Mouse (Mus musculus) embryonic facial prominence, embryonic 13.5 days (tissue): ENCODE results near the gene Clba1. TPM values are rescaled to one million over a fixed set of nuclear protein-coding genes. Genes with fewer than 3 reads are reported as not detected.

Experiments used
- ATAC-seq: fragments of 200-750 bp; cut with Nextera tagmentation; 2 replicates; pipeline ENCODE4 v1.8.0; 2017; ENCODE audit warnings: low read depth; ENCODE audit not compliant: insufficient number of reproducible peaks, insufficient read depth, low FRiP score, low TSS enrichment
- H3K27ac ChIP-seq: fragments of 300-500 bp; sonication (generic); 2 replicates; pipeline ENCODE4 v1.5.1; 2015; ENCODE audit warnings: moderate library complexity, mild to moderate bottlenecking, inconsistent platforms
- H3K27me3 ChIP-seq: fragments of 300-500 bp; sonication (generic); 2 replicates; pipeline ENCODE4 v1.6.1; 2015; ENCODE audit warnings: mild to moderate bottlenecking, inconsistent platforms
- H3K36me3 ChIP-seq: fragments of 300-500 bp; sonication (generic); 2 replicates; pipeline ENCODE4 v1.6.1; 2015; ENCODE audit warnings: mild to moderate bottlenecking, inconsistent platforms
- H3K4me1 ChIP-seq: fragments of 300-500 bp; sonication (generic); 2 replicates; pipeline ENCODE4 v1.6.1; 2015; ENCODE audit warnings: inconsistent platforms
- H3K4me2 ChIP-seq: fragments of 300-500 bp; sonication (generic); 2 replicates; pipeline ENCODE4 v1.6.1; 2015; ENCODE audit warnings: moderate library complexity, mild to moderate bottlenecking, inconsistent platforms
- H3K4me3 ChIP-seq: fragments of 300-500 bp; sonication (generic); 2 replicates; pipeline ENCODE4 v1.5.1; 2015; ENCODE audit warnings: mild to moderate bottlenecking, inconsistent platforms
- H3K9ac ChIP-seq: fragments of 300-500 bp; sonication (generic); 2 replicates; pipeline ENCODE4 v1.6.1; 2015; ENCODE audit warnings: mild to moderate bottlenecking, inconsistent platforms
- H3K9me3 ChIP-seq: fragments of 300-500 bp; sonication (generic); 2 replicates; pipeline ENCODE4 v1.6.1; 2016; ENCODE audit warnings: inconsistent platforms
- WGBS: fragments of 180-500 bp; shearing (Covaris S2); methylation state at CpG from one replicate; pipeline ENCODE4 v1.1.7; 2015; ENCODE audit warnings: mixed read lengths; 5-methylcytosine and 5-hydroxymethylcytosine counted together
- polyA plus RNA-seq: library from polyadenylated mRNA; unstranded; fragments of >200 nt; fragmentation: Nextera tagmentation; extraction: Ambion mirVana; gene quantifications from 2 replicates; pipeline ENCODE4 v1.2.1, GENCODE M21; 2015

Gene Clba1
- polyA plus RNA-seq, 1 experiment from 2014 or later, result 9.8 TPM

GRCm38 (mm10) chr12:112821216-112821615 lies 12.5 kb downstream of the Clba1 start:
- no peak overlapping the region for H3K9ac ChIP-seq
- ATAC-seq, result no peak

GRCm38 (mm10) chr12:112821974-112822373 lies 13.2 kb downstream of the Clba1 start:
- 79% methylated on average over 4 of the region's 4 CpGs for WGBS
- Histone ChIP-seq H3K9ac (peak overlapping the region; percentile 36; the same call in 1 of the 2 replicates), H3K4me3 (no peak overlapping the region), H3K27me3 (no peaks in the 10 kb centered on the region), H3K9me3 (no peaks in the 10 kb centered on the region), H3K36me3 (peaks cover 84% of the 10 kb centered on the region), H3K4me2 (no peak overlapping the region), H3K27ac (no peak overlapping the region), H3K4me1 (peaks cover 49% of the 10 kb centered on the region)
- ATAC-seq, result no peak

More at GRCm38 (mm10) chr12:112821216-112821615, 12.5 kb downstream of the Clba1 start:
- H3K4me2 ChIP-seq, result no peak overlapping the region
- peaks cover 85% of the 10 kb centered on the region for H3K36me3 ChIP-seq
- H3K9me3 ChIP-seq, result no peaks in the 10 kb centered on the region
- H3K4me3 ChIP-seq, result no peak overlapping the region
- H3K27ac ChIP-seq, result no peak overlapping the region
- H3K4me1 ChIP-seq, result peaks cover 41% of the 10 kb centered on the region
- no peaks in the 10 kb centered on the region for H3K27me3 ChIP-seq
- 61% methylated on average over 1 of the region's 1 CpGs for WGBS

GRCm38 (mm10) chr12:112822676-112823075 lies 13.9 kb downstream of the Clba1 start:
- Histone ChIP-seq H3K27ac (no peak overlapping the region; the same call in 1 of the 2 replicates), H3K9me3 (no peaks in the 10 kb centered on the region), H3K4me2 (no peak overlapping the region), H3K4me1 (peaks cover 56% of the 10 kb centered on the region), H3K9ac (no peak overlapping the region; the same call in 1 of the 2 replicates), H3K36me3 (peaks cover 85% of the 10 kb centered on the region), H3K4me3 (no peak overlapping the region), H3K27me3 (no peaks in the 10 kb centered on the region)
- ATAC-seq, result no peak
- 62% methylated on average over 2 of the region's 2 CpGs for WGBS

DNA sequence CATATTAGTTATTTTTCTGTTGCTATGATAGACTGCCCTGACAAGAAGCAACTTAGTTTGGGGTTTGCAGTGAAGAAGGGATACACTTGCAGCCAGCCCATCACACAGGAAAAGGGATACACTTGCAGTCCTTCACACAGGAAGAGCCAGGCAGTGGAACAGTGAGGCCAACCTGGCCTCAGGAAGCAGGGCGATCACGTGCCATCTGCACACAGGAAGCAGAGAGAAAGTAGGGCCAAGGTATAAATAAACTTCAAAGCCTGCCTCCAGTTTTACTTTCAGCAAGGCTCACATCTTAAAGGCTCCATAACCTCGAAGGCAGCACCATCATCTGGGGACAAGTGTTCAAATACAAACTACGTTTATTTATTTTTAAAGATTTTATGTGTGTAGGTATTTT lies 14.5 kb downstream of the Clba1 start:
- peak overlapping the region; percentile 16; the same call in 1 of the 2 replicates for H3K27ac ChIP-seq
- no peaks in the 10 kb centered on the region for H3K9me3 ChIP-seq
- 83% methylated on average over 4 of the region's 4 CpGs for WGBS
- ATAC-seq, result no peak
- no peak overlapping the region for H3K4me3 ChIP-seq
- peaks cover 81% of the 10 kb centered on the region for H3K36me3 ChIP-seq
- H3K27me3 ChIP-seq, result no peaks in the 10 kb centered on the region
- H3K9ac ChIP-seq, result peak overlapping the region; percentile 55
- H3K4me1 ChIP-seq, result peaks cover 61% of the 10 kb centered on the region
- peak overlapping the region; percentile 14; the same call in 1 of the 2 replicates for H3K4me2 ChIP-seq

DNA sequence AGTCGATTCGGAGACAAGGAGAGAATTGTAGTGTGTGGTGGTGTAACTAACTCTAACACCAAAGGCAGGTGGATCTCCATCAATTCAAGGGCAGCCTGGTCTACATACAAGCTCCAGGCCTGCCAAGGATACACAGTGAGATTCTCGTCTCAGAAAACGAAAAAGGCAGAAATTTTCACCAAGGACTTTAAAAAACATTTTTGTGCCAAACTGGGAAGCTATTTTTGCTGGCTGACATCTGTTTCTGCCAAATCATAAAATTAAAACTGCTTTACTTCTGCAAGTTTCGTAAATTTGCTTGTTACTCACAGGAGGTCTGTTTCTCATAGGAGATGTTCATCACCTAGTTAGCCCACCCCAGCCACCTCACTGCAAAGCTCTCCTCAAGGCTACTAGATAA lies 17.2 kb downstream of the Clba1 start:
- H3K36me3 ChIP-seq, result peaks cover 55% of the 10 kb centered on the region
- 81% methylated on average over 5 of the region's 5 CpGs for WGBS
- H3K9ac ChIP-seq, result peak overlapping the region; percentile 46; the same call in 1 of the 2 replicates
- no peaks in the 10 kb centered on the region for H3K9me3 ChIP-seq
- no peak for ATAC-seq
- no peak overlapping the region for H3K4me3 ChIP-seq
- peaks cover 70% of the 10 kb centered on the region for H3K4me1 ChIP-seq
- peak overlapping the region; percentile 71 for H3K4me2 ChIP-seq
- H3K27me3 ChIP-seq, result no peaks in the 10 kb centered on the region
- H3K27ac ChIP-seq, result no peak overlapping the region

- peak overlapping the region; percentile 71 for H3K4me2 ChIP-seq
- peak overlapping the region; percentile 98 for H3K9ac ChIP-seq
- ATAC-seq, result peak; percentile 82
- under 1% methylated on average over 51 of the region's 51 CpGs for WGBS
- H3K4me1 ChIP-seq, result peaks cover 51% of the 10 kb centered on the region
- H3K36me3 ChIP-seq, result peaks cover 50% of the 10 kb centered on the region
- no peaks in the 10 kb centered on the region for H3K27me3 ChIP-seq
- peak overlapping the region; percentile 93 for H3K4me3 ChIP-seq
- peak overlapping the region; percentile 92 for H3K27ac ChIP-seq
- no peaks in the 10 kb centered on the region for H3K9me3 ChIP-seq
Measured at GRCm38 (mm10) chr12:112828501-112829243, 19.9 kb downstream of the Clba1 start.

- ATAC-seq, result peak; percentile 96
- Histone ChIP-seq H3K9me3 (no peaks in the 10 kb centered on the region), H3K27me3 (no peaks in the 10 kb centered on the region), H3K9ac (peak within 1 kb of the TSS; percentile 98), H3K36me3 (peaks cover 45% of the 10 kb centered on the region), H3K4me3 (peak within 1 kb of the TSS; percentile 93), H3K4me2 (peak within 1 kb of the TSS; percentile 72), H3K4me1 (peaks cover 45% of the 10 kb centered on the region), H3K27ac (peak within 1 kb of the TSS; percentile 92)
- under 1% methylated on average over 72 of the region's 72 CpGs for WGBS
Measured at GRCm38 (mm10) chr12:112829244-112829864, 20.6 kb downstream of the Clba1 start, which contains the start of gene Cdca4. Gene Cdca4 (minus strand): TSS chr12:112829423.

- no peak for ATAC-seq
- H3K9me3 ChIP-seq, result no peaks in the 10 kb centered on the region
- no peaks in the 10 kb centered on the region for H3K27me3 ChIP-seq
- H3K4me3 ChIP-seq, result peak overlapping the region; percentile 93
- peak overlapping the region; percentile 72 for H3K4me2 ChIP-seq
- peaks cover 37% of the 10 kb centered on the region for H3K4me1 ChIP-seq
- H3K27ac ChIP-seq, result peak overlapping the region; percentile 60
- peaks cover 37% of the 10 kb centered on the region for H3K36me3 ChIP-seq
- 36% methylated on average over 2 of the region's 2 CpGs for WGBS
- peak overlapping the region; percentile 98 for H3K9ac ChIP-seq
Measured at GRCm38 (mm10) chr12:112830141-112830540, 21.4 kb downstream of the Clba1 start.

DNA sequence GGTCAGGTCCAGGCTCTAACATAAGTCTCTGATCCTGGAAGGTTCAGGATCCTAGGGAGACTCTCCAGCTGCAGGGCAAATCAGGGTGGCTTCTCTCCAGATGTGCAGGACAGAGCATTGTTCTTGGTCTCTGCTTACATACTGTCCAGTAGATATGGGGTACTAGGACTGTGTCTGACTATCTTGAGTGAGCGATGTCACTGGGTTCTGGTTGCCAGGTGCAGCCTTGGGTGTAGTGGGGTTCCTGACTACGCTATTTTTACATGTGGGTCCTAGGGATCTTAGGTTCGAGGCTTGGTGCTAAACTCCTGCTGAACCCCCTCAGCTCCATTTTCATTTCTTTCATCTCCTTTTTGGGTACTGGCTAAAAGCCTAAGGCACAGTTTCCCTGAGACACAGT lies 21.8 kb downstream of the Clba1 start:
- no peak for ATAC-seq
- Histone ChIP-seq H3K4me1 (peaks cover 35% of the 10 kb centered on the region), H3K9me3 (no peaks in the 10 kb centered on the region), H3K4me3 (peak overlapping the region; percentile 93), H3K4me2 (peak overlapping the region; percentile 72), H3K27ac (no peak overlapping the region), H3K27me3 (no peaks in the 10 kb centered on the region), H3K9ac (peak overlapping the region; percentile 98), H3K36me3 (peaks cover 36% of the 10 kb centered on the region)
- WGBS, result 84% methylated on average over 3 of the region's 3 CpGs

GRCm38 (mm10) chr12:112832411-112832810 lies 23.7 kb downstream of the Clba1 start:
- 94% methylated on average over 5 of the region's 5 CpGs for WGBS
- peaks cover 19% of the 10 kb centered on the region for H3K36me3 ChIP-seq
- no peak for ATAC-seq

GRCm38 (mm10) chr12:112833527-112833926 lies 24.8 kb downstream of the Clba1 start:
- peaks cover 15% of the 10 kb centered on the region for H3K36me3 ChIP-seq
- no peak overlapping the region for H3K4me3 ChIP-seq
- no peaks in the 10 kb centered on the region for H3K27me3 ChIP-seq
- ATAC-seq, result no peak
- H3K9ac ChIP-seq, result 0 out of 2 replicates have a peak overlapping the region, but pooled peaks have one; percentile 6
- H3K4me2 ChIP-seq, result no peak overlapping the region
- no peak overlapping the region for H3K27ac ChIP-seq
- H3K4me1 ChIP-seq, result peaks cover 8% of the 10 kb centered on the region
- no peaks in the 10 kb centered on the region for H3K9me3 ChIP-seq
- WGBS, result 77% methylated on average over 6 of the region's 6 CpGs

More at GRCm38 (mm10) chr12:112832411-112832810, 23.7 kb downstream of the Clba1 start:
- H3K4me2 ChIP-seq, result no peak overlapping the region
- H3K9me3 ChIP-seq, result no peaks in the 10 kb centered on the region
- H3K4me1 ChIP-seq, result peaks cover 17% of the 10 kb centered on the region
- H3K27ac ChIP-seq, result no peak overlapping the region
- no peak overlapping the region for H3K4me3 ChIP-seq
- H3K27me3 ChIP-seq, result no peaks in the 10 kb centered on the region
- H3K9ac ChIP-seq, result no peak overlapping the region
